Mouse (Mus musculus) olfactory bulb, adult 2 months (tissue): ENCODE data around the gene Bivm.

ENCODE experiments used
- CTCF ChIP-seq: fragments of 200-500 bp; IDR thresholded peaks from 2 replicates; pipeline ENCODE4 v1.5.1; 2012; ENCODE audit warnings: low read depth, mild to moderate bottlenecking, low read length, moderate library complexity; ENCODE audit not compliant: insufficient read depth
- POLR2A ChIP-seq: fragments of 200-500 bp; IDR thresholded peaks from 2 replicates; pipeline ENCODE4 v1.6.1; 2012; ENCODE audit warnings: mild to moderate bottlenecking, low read depth, low read length, moderate library complexity; ENCODE audit not compliant: insufficient read depth

- TF ChIP-seq POLR2A (no peak), CTCF (no peak)
Observed at GRCm38 (mm10) chr1:44167859-44168383, 49.2 kb downstream of the Bivm start.
